Mouse (Mus musculus): ENCODE measurements around the gene Sgcd. TPM values are rescaled to one million over a fixed set of nuclear protein-coding genes. Genes with fewer than 3 reads are reported as not detected.

The Sgcd gene
- polyA plus RNA-seq, 1 experiment from 2014 or later = 4.3 TPM

GRCm38 (mm10) chr11:47069769-47070384, 918.9 kb downstream of the Sgcd start:
- Histone ChIP-seq H3K4me1 (replicated peaks; ENCODE audit: control insufficient read depth, insufficient read depth, low read length) (no peaks in the 10 kb centered on the region), H3K36me3 (ENCODE audit: control insufficient read depth, insufficient read depth, low read length) (no peaks in the 10 kb centered on the region), H3K27ac (ENCODE audit: low read depth, low read length) (no peak overlapping the region), H3K27me3 (ENCODE audit: control insufficient read depth, insufficient read depth, low read length) (no peaks in the 10 kb centered on the region), H3K4me3 (ENCODE audit: low read depth, low read length) (no peak overlapping the region), H3K4me2 (replicated peaks; ENCODE audit: low read depth, low read length) (no peak overlapping the region), H3K9me3 (ENCODE audit: control insufficient read depth, low read length) (no peaks in the 10 kb centered on the region), H3K9ac (ENCODE audit: low read depth, low read length) (no peak overlapping the region)
- WGBS = 86% methylated on average over 2 of the region's 2 CpGs
- ATAC-seq (ENCODE audit: low FRiP score) (no peak), DNase-seq (ENCODE audit: low spot score) (no peak)

GRCm38 (mm10) chr11:47063690-47064089, 925.1 kb downstream of the Sgcd start:
- no peaks in the 10 kb centered on the region for H3K4me1 ChIP-seq (replicated peaks; ENCODE audit: control insufficient read depth, insufficient read depth, low read length)
- H3K9ac ChIP-seq (ENCODE audit: low read depth, low read length) = no peak overlapping the region
- H3K4me2 ChIP-seq (replicated peaks; ENCODE audit: low read depth, low read length) = no peak overlapping the region
- H3K9me3 ChIP-seq (ENCODE audit: control insufficient read depth, low read length) = no peaks in the 10 kb centered on the region
- no peak for DNase-seq (ENCODE audit: low spot score)
- no peak overlapping the region for H3K27ac ChIP-seq (ENCODE audit: low read depth, low read length)
- WGBS = 88% methylated on average over 4 of the region's 4 CpGs
- no peaks in the 10 kb centered on the region for H3K27me3 ChIP-seq (ENCODE audit: control insufficient read depth, insufficient read depth, low read length)
- no peak overlapping the region for H3K4me3 ChIP-seq (ENCODE audit: low read depth, low read length)
- H3K36me3 ChIP-seq (ENCODE audit: control insufficient read depth, insufficient read depth, low read length) = no peaks in the 10 kb centered on the region
- no peak for ATAC-seq (ENCODE audit: low FRiP score)

- WGBS = 75% methylated on average over 2 of the region's 2 CpGs
Observed at GRCm38 (mm10) chr11:47050390-47050789, 938.4 kb downstream of the Sgcd start.

GRCm38 (mm10) chr11:47049756-47050155, 939.0 kb downstream of the Sgcd start:
- H3K9me3 ChIP-seq (ENCODE audit: control insufficient read depth, low read length) = no peaks in the 10 kb centered on the region
- H3K27ac ChIP-seq (ENCODE audit: low read depth, low read length) = no peak overlapping the region
- no peaks in the 10 kb centered on the region for H3K4me1 ChIP-seq (replicated peaks; ENCODE audit: control insufficient read depth, insufficient read depth, low read length)
- no peak overlapping the region for H3K4me3 ChIP-seq (ENCODE audit: low read depth, low read length)
- H3K27me3 ChIP-seq (ENCODE audit: control insufficient read depth, insufficient read depth, low read length) = no peaks in the 10 kb centered on the region
- no peak overlapping the region for H3K4me2 ChIP-seq (replicated peaks; ENCODE audit: low read depth, low read length)
- no peak overlapping the region for H3K9ac ChIP-seq (ENCODE audit: low read depth, low read length)
- H3K36me3 ChIP-seq (ENCODE audit: control insufficient read depth, insufficient read depth, low read length) = no peaks in the 10 kb centered on the region
- 87% methylated on average over 4 of the region's 4 CpGs for WGBS
- ATAC-seq (ENCODE audit: low FRiP score) (no peak), DNase-seq (ENCODE audit: low spot score) (no peak)

More at GRCm38 (mm10) chr11:47050390-47050789, 938.4 kb downstream of the Sgcd start:
- H3K27ac ChIP-seq (ENCODE audit: low read depth, low read length) = no peak overlapping the region
- no peak for DNase-seq (ENCODE audit: low spot score)
- no peaks in the 10 kb centered on the region for H3K9me3 ChIP-seq (ENCODE audit: control insufficient read depth, low read length)
- no peak overlapping the region for H3K4me3 ChIP-seq (ENCODE audit: low read depth, low read length)
- H3K27me3 ChIP-seq (ENCODE audit: control insufficient read depth, insufficient read depth, low read length) = no peaks in the 10 kb centered on the region
- no peak overlapping the region for H3K4me2 ChIP-seq (replicated peaks; ENCODE audit: low read depth, low read length)
- no peak for ATAC-seq (ENCODE audit: low FRiP score)
- no peaks in the 10 kb centered on the region for H3K36me3 ChIP-seq (ENCODE audit: control insufficient read depth, insufficient read depth, low read length)
- no peaks in the 10 kb centered on the region for H3K4me1 ChIP-seq (replicated peaks; ENCODE audit: control insufficient read depth, insufficient read depth, low read length)
- H3K9ac ChIP-seq (ENCODE audit: low read depth, low read length) = no peak overlapping the region

GRCm38 (mm10) chr11:47032318-47032717, 956.5 kb downstream of the Sgcd start:
- ATAC-seq (ENCODE audit: low FRiP score) = no peak
- H3K36me3 ChIP-seq (ENCODE audit: control insufficient read depth, insufficient read depth, low read length) = no peaks in the 10 kb centered on the region
- no peaks in the 10 kb centered on the region for H3K4me1 ChIP-seq (replicated peaks; ENCODE audit: control insufficient read depth, insufficient read depth, low read length)
- H3K4me2 ChIP-seq (replicated peaks; ENCODE audit: low read depth, low read length) = no peak overlapping the region
- no peaks in the 10 kb centered on the region for H3K9me3 ChIP-seq (ENCODE audit: control insufficient read depth, low read length)
- 84% methylated on average over 5 of the region's 5 CpGs for WGBS
- DNase-seq (ENCODE audit: low spot score) = no peak
- no peak overlapping the region for H3K4me3 ChIP-seq (ENCODE audit: low read depth, low read length)
- no peak overlapping the region for H3K9ac ChIP-seq (ENCODE audit: low read depth, low read length)
- H3K27ac ChIP-seq (ENCODE audit: low read depth, low read length) = no peak overlapping the region
- H3K27me3 ChIP-seq (ENCODE audit: control insufficient read depth, insufficient read depth, low read length) = no peaks in the 10 kb centered on the region

- H3K4me1 ChIP-seq (replicated peaks; ENCODE audit: control insufficient read depth, insufficient read depth, low read length) = no peaks in the 10 kb centered on the region
- no peak overlapping the region for H3K4me3 ChIP-seq (ENCODE audit: low read depth, low read length)
- H3K9me3 ChIP-seq (ENCODE audit: control insufficient read depth, low read length) = no peaks in the 10 kb centered on the region
- H3K27me3 ChIP-seq (ENCODE audit: control insufficient read depth, insufficient read depth, low read length) = no peaks in the 10 kb centered on the region
- H3K36me3 ChIP-seq (ENCODE audit: control insufficient read depth, insufficient read depth, low read length) = no peaks in the 10 kb centered on the region
- 55% methylated on average over 6 of the region's 6 CpGs for WGBS
- DNase-seq (ENCODE audit: low spot score) = no peak
- H3K4me2 ChIP-seq (replicated peaks; ENCODE audit: low read depth, low read length) = no peak overlapping the region
- no peak overlapping the region for H3K9ac ChIP-seq (ENCODE audit: low read depth, low read length)
- no peak overlapping the region for H3K27ac ChIP-seq (ENCODE audit: low read depth, low read length)
- ATAC-seq (ENCODE audit: low FRiP score) = no peak
Observed at GRCm38 (mm10) chr11:47020874-47021273, 967.9 kb downstream of the Sgcd start.

GRCm38 (mm10) chr11:47018139-47018538, 970.6 kb downstream of the Sgcd start:
- Histone ChIP-seq H3K27me3 (ENCODE audit: control insufficient read depth, insufficient read depth, low read length) (no peaks in the 10 kb centered on the region), H3K4me1 (replicated peaks; ENCODE audit: control insufficient read depth, insufficient read depth, low read length) (no peaks in the 10 kb centered on the region), H3K4me3 (ENCODE audit: low read depth, low read length) (no peak overlapping the region), H3K27ac (ENCODE audit: low read depth, low read length) (no peak overlapping the region), H3K4me2 (replicated peaks; ENCODE audit: low read depth, low read length) (no peak overlapping the region), H3K36me3 (ENCODE audit: control insufficient read depth, insufficient read depth, low read length) (no peaks in the 10 kb centered on the region), H3K9ac (ENCODE audit: low read depth, low read length) (no peak overlapping the region), H3K9me3 (ENCODE audit: control insufficient read depth, low read length) (no peaks in the 10 kb centered on the region)
- peak; percentile 2 for DNase-seq (ENCODE audit: low spot score)
- WGBS = 40% methylated on average over 2 of the region's 2 CpGs
- ATAC-seq (ENCODE audit: low FRiP score) = peak; percentile 65

- no peak for DNase-seq (ENCODE audit: low spot score)
- WGBS = 91% methylated on average over 2 of the region's 2 CpGs
Observed at GRCm38 (mm10) chr11:47015683-47016082, 973.1 kb downstream of the Sgcd start.

GRCm38 (mm10) chr11:47014278-47014677, 974.5 kb downstream of the Sgcd start:
- no peak for ATAC-seq (ENCODE audit: low FRiP score)
- no peaks in the 10 kb centered on the region for H3K9me3 ChIP-seq (ENCODE audit: control insufficient read depth, low read length)
- H3K4me2 ChIP-seq (replicated peaks; ENCODE audit: low read depth, low read length) = no peak overlapping the region
- H3K36me3 ChIP-seq (ENCODE audit: control insufficient read depth, insufficient read depth, low read length) = no peaks in the 10 kb centered on the region
- DNase-seq (ENCODE audit: low spot score) = no peak
- H3K4me3 ChIP-seq (ENCODE audit: low read depth, low read length) = no peak overlapping the region
- H3K9ac ChIP-seq (ENCODE audit: low read depth, low read length) = no peak overlapping the region
- no peak overlapping the region for H3K27ac ChIP-seq (ENCODE audit: low read depth, low read length)
- H3K27me3 ChIP-seq (ENCODE audit: control insufficient read depth, insufficient read depth, low read length) = no peaks in the 10 kb centered on the region
- H3K4me1 ChIP-seq (replicated peaks; ENCODE audit: control insufficient read depth, insufficient read depth, low read length) = no peaks in the 10 kb centered on the region

More at GRCm38 (mm10) chr11:47015683-47016082, 973.1 kb downstream of the Sgcd start:
- ATAC-seq (ENCODE audit: low FRiP score) = no peak
- H3K4me2 ChIP-seq (replicated peaks; ENCODE audit: low read depth, low read length) = no peak overlapping the region
- H3K36me3 ChIP-seq (ENCODE audit: control insufficient read depth, insufficient read depth, low read length) = no peaks in the 10 kb centered on the region
- H3K4me3 ChIP-seq (ENCODE audit: low read depth, low read length) = no peak overlapping the region
- H3K4me1 ChIP-seq (replicated peaks; ENCODE audit: control insufficient read depth, insufficient read depth, low read length) = no peaks in the 10 kb centered on the region
- no peaks in the 10 kb centered on the region for H3K27me3 ChIP-seq (ENCODE audit: control insufficient read depth, insufficient read depth, low read length)
- H3K9ac ChIP-seq (ENCODE audit: low read depth, low read length) = no peak overlapping the region
- H3K9me3 ChIP-seq (ENCODE audit: control insufficient read depth, low read length) = no peaks in the 10 kb centered on the region
- H3K27ac ChIP-seq (ENCODE audit: low read depth, low read length) = no peak overlapping the region

Data from hindbrain, embryonic 11.5 days (tissue).